Mouse (Mus musculus) hematopoietic stem cell, adult 5-6 weeks (primary cell): ENCODE results near the gene Btbd11. TPM values are rescaled to one million over a fixed set of nuclear protein-coding genes. Genes with fewer than 3 reads are reported as not detected.

Source experiments
- ATAC-seq, 2 experiments: fragments of 125-278 bp in 1 of 2; replicated peaks in 1 of 2; 2 replicates each; pipeline ENCODE4 v1.8.0; 2016 to 2017; ENCODE audit warnings: inconsistent platforms in 2 of 2, mild to moderate bottlenecking in 2 of 2, moderate number of reproducible peaks in 2 of 2, low read depth in 1 of 2, moderate TSS enrichment in 1 of 2; ENCODE audit not compliant: low FRiP score in 2 of 2, poor library complexity in 2 of 2, severe bottlenecking in 2 of 2, insufficient read depth in 1 of 2, low TSS enrichment in 1 of 2
- total RNA-seq: library from RNA; stranded (forward); fragments of 172-1452, 232-1000 nt; gene quantifications from 2 replicates; pipeline ENCODE4 v1.2.3, GENCODE M21; 2017

Btbd11 gene
- 1.2 and 2.0 TPM in 2 replicates for total RNA-seq

GRCm38 (mm10) chr10:85386605-85387218, at the start of gene Btbd11:
TSS of gene Btbd11 (plus strand) at chr10:85386814.
- peak; percentile 92 to 93 for ATAC-seq

- ATAC-seq: no peak
These were observed 47.9 kb upstream of the Btbd11 start for GRCm38 (mm10) chr10:85338733-85339132.

DNA sequence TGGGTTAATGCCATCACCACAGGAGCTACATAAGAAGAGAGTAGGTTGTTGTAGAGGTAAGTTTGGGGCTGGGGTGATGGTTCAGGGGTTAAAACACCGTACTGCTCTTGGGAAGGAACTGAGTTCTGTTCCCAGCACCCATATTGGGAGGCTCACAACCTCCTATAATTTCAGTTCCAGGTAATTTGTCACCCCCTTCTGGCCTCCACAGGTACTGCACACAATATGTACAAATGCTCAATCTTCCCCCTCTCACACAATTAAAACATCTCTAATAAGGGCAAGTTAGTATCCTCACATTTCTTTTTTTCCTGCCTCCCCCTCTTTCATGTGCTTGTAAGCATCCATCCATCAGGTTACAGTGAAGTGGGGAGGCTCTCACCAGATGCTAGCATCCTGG, 44.7 kb upstream of the Btbd11 start:
- ATAC-seq: no peak

GRCm38 (mm10) chr10:85347171-85347570, 39.4 kb upstream of the Btbd11 start:
- no peak for ATAC-seq

- no peak for ATAC-seq
These were observed 34.1 kb upstream of the Btbd11 start for GRCm38 (mm10) chr10:85352505-85352904.

DNA sequence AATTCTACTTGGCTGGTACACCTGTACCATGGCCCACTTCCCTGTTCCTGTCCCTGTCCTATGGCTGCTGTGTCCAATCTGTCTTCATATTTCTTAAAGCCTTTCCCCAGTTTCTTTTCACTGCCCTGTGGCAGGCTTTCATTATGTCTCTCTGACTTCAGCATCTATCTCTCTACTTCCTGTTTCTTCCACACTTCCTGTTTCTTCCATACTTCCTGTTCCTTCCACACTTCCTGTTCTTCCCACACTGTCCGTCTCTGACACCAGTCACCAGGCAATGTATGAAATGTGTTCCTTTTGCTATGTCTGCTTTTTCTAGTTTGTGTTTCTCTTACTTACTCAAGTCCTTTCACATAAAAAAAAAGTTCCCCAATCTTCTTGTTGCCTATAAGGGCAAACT, 32.3 kb upstream of the Btbd11 start:
- peak; percentile 22 to 56; a peak in 2 of 4 replicates for ATAC-seq

GRCm38 (mm10) chr10:85359501-85360066, 27.0 kb upstream of the Btbd11 start:
- ATAC-seq: no peak

GRCm38 (mm10) chr10:85362766-85363442, 23.7 kb upstream of the Btbd11 start:
- no peak for ATAC-seq

- no peak for ATAC-seq
These were observed 19.7 kb upstream of the Btbd11 start for GRCm38 (mm10) chr10:85366876-85367275.

GRCm38 (mm10) chr10:85371309-85371708, 15.3 kb upstream of the Btbd11 start:
- no peak; a peak in 1 of 4 replicates for ATAC-seq

GRCm38 (mm10) chr10:85372108-85372507, 14.5 kb upstream of the Btbd11 start:
- no peak for ATAC-seq

- ATAC-seq: no peak
These were observed 7.6 kb upstream of the Btbd11 start for GRCm38 (mm10) chr10:85378972-85379371.

DNA sequence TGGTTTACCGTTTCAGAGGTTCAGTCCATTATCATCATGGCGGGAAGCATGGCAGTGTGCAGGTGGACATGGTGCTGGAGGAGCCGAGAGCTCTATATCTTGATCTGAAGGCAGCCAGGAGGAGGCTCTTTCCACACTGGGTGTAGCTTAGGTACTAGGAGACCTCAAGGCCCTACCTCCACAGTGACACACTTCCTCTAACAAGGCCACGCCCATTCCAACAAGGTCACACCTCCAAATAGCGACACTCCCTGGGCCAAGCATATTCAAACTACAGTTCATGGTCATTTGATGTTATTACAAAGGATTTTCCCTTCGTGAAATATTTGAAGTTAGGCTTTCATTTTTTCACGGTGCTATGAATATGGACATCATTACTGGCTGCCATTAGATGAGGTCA, 3.6 kb upstream of the Btbd11 start:
- no peak for ATAC-seq

DNA sequence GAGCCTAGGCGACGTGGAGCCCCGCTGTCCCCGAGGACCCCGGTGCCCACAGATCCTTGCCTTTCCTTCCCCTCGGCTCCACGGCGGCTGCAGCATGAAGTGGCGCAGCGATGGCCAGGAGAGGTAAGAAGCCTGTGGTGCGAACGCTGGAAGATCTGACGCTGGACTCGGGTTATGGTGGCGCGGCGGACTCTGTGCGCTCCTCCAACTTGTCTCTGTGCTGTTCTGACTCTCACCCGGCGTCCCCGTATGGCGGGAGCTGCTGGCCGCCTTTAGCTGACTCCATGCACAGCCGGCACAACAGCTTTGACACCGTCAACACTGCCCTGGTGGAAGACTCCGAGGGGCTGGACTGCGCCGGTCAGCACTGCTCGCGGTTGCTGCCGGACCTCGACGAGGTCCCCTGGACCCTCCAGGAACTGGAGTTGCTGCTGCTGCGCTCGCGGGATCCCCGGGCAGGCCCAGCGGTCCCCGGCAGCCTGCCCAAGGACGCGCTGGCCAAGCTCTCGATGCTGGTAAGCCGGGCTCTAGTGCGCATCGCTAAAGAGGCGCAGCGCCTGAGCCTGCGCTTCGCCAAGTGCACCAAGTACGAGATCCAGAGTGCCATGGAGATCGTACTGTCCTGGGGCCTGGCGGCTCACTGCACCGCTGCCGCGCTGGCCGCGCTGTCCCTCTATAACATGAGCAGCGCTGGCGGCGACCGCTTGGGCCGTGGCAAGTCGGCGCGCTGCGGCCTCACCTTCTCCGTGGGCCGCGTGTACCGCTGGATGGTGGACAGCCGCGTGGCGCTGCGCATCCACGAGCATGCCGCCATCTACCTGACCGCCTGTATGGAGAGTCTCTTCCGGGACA, 831 bp downstream of the Btbd11 start:
- peak in 1 of 2 experiments; percentile 11; a peak in 1 of 4 replicates for ATAC-seq

GRCm38 (mm10) chr10:85388071-85388750, 1.6 kb downstream of the Btbd11 start:
- no peak for ATAC-seq

DNA sequence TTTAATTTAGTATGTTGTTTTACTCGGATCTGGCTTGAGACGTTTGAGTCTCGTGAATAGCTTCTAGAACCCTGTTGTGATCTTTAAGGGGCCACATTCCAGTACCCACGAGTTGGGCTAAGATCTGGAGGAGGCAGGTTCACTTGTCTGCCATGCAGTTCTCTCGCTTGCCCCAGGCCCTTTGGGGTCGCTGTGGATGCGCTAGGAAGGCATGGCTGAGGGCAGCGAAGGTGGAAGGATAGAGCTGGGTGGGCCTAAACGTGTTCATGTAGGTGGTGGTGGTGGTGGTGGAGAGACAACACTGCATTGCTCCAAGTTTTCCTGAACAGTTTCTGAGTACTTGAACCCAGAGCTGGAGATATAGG, 2.1 kb downstream of the Btbd11 start:
- ATAC-seq: peak; percentile 46 to 61
